Mouse (Mus musculus): ENCODE results near the gene Tcp10a.
"Not testable (repeated sequence)": the region's sequence is repeated elsewhere in the genome, so short reads cannot be mapped to it uniquely, and the experiment has no call there.

Tcp10a gene

DNA sequence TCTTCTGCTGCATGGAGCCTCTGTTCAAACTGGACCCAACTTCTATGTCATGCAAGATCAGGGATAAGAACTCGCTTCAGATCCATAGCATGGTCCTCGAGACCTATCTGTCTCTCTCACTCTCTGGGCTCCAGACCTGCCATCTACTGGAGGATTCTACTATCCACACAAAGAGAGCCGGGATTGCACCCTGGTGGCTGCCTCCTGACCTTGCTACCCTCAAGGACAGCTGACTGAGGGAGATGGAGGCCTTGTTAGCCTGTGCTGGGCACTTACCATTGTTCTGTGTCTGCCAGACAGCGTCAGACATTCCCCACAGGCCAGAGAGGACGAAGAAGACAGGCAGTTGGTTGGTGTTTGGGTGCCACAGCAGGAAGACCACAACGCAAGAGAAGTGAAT is 45.0 kb downstream of the Tcp10a start:
- not testable (repeated sequence) for DNase-seq

GRCm38 (mm10) chr17:7371879-7372278 is 47.4 kb downstream of the Tcp10a start, which contains the start of gene Gm49630:
Gm49630 (minus strand) TSS chr17:7371979.
- DNase-seq: not testable (repeated sequence)

DNA sequence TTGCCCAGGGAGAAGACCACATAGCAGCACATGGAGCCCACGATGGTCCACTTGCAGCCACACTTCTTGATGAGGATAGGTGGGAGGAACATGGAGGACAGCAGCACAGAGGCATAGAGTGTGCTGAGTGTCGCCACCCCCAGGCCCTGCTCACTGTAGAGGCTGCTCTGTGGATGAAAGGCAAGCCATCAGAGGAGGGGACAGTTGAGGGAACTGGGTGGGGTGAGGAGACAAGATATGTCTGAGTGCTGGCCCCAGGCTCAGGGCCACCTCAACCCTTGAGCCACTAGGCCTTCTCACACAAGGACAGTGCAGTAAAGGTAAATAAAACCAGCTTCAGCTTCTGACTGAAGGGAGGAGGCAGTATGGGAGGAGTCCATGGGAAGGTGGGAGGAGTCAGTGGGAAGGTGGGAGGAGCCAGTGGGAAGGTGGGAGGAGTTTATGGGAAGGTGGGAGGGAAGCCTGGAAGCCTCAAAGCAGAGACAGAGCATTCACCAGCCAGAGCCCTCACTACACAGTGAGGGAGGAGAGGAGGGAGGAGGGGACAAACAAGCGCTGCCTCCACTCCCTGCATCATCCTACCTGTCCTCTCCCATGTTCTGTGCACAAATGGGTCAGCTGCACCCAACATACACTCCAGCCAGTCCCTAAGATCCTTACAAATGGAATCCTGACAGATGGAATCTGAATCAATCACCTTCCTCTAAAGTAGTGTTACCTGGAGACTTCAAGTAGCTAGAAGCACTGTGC is 52.7 kb downstream of the Tcp10a start:
- DNase-seq: not testable (repeated sequence)

GRCm38 (mm10) chr17:7377907-7378306 is 53.5 kb downstream of the Tcp10a start:
- DNase-seq: not testable (repeated sequence)

DNA sequence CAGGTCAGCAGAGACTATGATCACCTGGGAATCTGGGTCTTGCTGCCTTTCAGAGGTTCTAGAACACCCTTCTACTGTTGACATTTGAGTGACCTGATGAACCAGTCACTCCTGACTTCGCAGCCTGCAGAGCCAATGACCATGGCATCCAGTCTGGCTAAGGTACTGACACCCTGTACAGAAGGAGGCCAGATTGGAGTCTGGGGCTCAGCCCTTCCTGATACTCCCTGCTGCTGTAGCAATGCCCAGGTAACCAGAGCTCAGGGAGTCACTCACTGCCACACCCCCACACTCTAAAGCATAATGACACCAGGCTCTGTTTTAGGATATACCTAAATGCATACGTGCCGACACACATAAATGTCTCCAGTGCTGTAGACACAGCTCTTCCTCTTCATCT is 58.3 kb downstream of the Tcp10a start:
- not testable (repeated sequence) for DNase-seq

- DNase-seq: not testable (repeated sequence)
Measured at GRCm38 (mm10) chr17:7383167-7384143, 59.0 kb downstream of the Tcp10a start.

DNA sequence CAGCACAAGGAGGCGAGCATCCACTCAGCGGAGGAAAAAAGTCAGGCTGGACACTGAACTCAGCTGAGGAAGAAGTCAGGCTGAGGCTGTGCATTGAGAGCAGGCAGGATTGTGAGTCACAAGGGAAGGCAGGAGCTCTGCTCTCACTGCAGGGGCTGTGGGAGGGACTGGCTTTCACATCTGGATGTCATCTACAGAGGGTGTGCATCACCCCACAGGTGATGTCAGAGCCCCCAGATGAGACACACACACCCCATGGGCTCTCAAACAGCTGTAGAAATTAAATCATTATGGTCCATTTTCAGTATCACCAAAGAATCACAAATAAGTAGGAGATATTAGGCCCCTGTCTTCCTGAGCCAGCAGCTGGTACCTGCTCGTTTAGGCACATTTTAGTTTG is 60.9 kb downstream of the Tcp10a start, which contains the start of gene Unc93a2:
Gene Unc93a2 (minus strand): TSS at position 101 of the 400 bp plus-strand sequence.
- DNase-seq: not testable (repeated sequence)

DNA sequence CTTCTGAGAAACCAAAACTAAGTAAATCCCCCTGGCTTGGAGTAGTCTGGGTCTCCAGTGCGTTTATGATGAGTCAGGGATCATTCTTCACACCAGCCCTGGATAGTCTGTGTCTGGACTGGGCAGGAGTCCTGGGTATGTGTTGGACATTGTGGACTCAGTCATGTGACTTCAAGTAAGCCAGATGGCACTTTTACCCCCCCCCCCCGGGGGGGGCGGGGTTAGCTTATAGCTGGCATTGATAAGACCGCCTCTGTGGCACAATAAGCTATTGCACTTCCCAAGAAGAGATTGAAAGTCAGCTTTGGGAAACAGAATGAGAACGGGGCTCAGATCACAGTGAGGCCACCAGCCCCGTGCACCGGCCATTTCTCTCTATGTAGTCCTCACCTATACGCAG is 61.6 kb downstream of the Tcp10a start:
- not testable (repeated sequence) for DNase-seq

DNA sequence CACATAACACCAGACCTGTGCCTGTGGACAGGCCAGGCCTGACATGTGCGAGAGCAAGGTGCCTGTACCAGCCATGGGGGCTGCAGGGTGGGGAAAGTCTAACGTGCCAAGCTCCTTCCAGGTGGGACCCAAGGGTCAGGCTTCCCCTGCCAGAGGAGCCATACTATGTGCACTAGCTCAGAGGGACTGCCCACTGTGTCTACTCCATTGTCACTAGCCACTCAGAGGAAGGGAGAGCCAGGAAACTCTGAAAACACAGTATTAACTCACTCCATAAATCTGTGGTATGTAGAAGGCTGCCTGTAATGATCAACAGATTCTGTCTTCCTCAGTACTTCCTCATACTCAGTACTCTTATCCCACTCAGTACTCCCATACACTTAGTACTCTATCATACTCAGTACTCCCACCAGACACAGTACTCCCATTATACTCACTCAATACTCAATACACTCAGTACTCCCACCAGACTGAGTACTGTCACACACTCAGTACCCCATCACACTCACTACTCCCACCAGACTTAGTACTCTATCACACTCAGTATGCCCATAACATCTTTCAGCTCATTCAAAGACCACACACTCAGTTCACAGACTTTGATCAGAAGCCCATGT is 64.0 kb downstream of the Tcp10a start:
- DNase-seq: not testable (repeated sequence)

DNA sequence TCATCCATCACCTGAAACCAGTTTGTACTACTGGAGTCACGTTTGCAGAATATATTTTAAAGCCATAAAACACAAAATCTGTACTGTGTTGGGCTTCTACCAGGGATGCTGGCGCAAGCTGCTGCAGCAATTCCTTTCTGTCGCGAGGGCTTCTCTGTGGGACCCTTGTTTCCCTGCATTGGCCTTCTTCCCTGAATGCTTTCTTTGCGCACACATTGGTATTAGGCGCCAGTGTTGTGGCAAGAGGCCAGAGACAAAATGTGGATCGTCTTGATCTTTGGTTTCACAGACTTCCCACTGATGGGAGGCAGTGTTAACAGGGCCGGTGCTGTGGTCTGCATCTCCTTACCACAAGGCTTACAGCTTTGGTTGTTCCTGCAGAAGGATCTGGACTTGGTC is 64.5 kb downstream of the Tcp10a start:
- not testable (repeated sequence) for DNase-seq

DNA sequence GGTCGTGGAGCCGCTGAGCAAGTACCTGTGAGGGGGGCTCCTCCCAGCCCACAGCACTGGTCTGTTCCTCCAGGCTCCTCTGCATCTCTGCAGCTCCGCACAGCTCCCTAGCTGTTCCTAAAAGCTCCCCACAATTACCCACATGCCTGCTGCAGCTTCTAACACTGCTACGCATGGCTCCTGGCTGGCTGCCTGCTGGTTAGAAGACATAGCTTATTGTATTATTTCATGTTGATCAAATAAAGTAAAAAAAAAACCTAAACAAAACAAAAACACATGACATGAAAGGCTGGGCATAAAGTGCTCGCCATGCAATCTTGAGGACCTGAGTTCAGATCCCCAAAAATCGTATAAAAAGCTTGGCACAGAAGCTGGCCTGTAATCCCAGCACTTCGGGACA is 65.5 kb downstream of the Tcp10a start:
- DNase-seq: peak; percentile 32

- not testable (repeated sequence) for DNase-seq
Measured at GRCm38 (mm10) chr17:7395116-7395515, 70.7 kb downstream of the Tcp10a start.
